Mouse (Mus musculus): ENCODE measurements around the gene Scn1a.

- TF ChIP-seq GATA1 (IDR thresholded peaks at IDR 0.05; ENCODE audit: borderline replicate concordance, low read length) (no peak), FLI1 (IDR thresholded peaks at IDR 0.05; ENCODE audit: low read length) (no peak)
These were observed 168.1 kb downstream of the Scn1a start for GRCm38 (mm10) chr2:66272551-66272950.
